Mouse (Mus musculus) cerebellum, postnatal 4 days (tissue): ENCODE results near the gene Nr4a3.

Experiments used
- DNase-seq, 2 experiments: peaks; one replicate each; pipeline ENCODE4 v3.0.0; 2022; ENCODE audit warnings: low spot score in 2 of 2, mixed read lengths in 1 of 2

The Nr4a3 gene

DNA sequence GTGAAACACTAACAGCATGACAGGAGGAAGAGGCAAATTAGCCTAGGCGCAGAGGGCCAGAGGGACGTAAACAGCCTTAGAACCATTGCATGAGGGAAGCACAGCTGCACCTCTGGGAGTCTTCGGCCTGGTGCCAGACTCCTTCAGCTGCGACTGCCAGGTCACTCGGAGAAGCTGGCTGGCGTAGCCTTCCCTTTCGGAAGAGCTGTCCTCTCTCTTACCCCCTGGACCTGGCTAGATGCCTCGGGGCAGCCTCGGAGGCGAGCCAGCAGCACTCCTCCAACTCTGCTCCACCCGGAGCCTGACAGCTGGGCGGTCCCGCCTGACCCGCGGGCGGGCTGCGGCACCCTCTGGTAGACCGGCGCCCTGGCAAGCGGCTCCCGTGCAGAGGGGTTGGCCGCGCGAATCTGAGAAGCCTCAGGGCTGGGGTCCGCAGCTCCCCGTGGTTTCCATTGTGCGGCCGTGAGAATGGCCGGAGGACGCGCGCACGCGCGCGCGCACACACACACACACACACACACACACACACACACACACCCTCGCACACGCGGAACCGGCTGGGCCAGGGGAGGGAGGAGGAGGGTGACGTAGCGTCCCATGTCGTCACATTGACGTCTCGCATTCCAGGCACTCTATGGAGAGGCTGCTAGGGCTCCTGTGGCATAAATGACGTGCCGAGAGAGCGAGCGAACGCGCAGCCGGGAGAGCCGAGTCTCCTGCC, at the start of gene Nr4a3:
Gene Nr4a3, plus strand, starts transcription at position 663 of the 721 bp plus-strand sequence.
- peak; percentile 52 to 79 for DNase-seq

DNA sequence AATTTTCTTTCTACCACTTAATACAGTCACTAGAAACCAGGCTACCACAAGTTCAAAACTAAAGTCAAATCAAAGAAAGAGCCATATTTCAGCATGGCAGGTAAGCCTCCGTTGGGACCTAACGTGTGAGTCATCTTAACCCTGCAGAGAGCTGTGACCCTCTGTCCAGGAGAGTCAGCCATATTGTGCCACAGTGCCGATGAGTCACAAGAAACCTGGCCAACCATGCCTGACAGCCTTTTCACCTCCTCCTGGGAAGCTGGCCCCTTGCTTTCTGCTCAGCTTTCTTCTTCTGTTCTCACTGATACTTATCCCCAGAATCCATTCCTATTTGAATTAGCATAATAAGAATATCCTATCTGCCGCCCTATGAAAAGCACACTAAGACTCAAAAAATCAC, 42.0 kb upstream of the Nr4a3 start:
- DNase-seq: no peak

DNA sequence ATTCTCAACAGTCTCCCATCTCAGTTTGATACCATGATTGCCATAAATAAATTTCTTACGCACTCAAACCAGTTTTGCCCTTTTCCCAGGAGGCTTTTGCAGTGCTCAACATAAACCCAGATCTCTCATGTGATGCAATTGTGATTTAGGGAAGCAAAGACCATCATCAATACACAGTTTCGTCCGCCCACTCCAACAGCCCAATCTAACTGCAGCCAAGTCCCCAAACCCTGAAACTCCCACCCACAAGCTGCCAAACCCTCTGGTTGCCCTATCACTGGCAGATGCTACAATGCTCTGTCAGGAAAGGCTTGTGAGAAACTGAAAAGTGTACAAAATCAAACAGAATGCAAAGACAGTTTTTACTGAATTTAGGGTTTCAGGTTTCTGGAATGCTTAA, 41.5 kb upstream of the Nr4a3 start:
- no peak for DNase-seq

DNA sequence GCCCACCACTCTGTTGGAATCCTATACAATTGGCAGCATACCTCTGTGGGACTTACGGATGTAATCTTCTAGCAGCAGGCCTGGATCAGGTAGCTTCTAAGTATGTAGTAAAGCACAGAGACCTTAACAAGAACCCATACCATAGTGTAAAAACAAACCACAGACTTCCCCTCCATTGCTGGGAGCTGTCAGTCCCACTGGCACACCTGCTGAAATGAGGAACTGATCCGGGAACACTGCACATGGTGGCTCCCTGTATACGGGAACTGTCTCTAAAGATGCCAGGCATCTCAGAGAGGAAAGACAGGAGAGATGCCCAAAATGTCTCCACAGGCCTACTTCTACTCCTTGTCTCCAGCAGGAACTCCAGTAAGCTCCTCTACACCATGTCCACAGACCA, 38.6 kb upstream of the Nr4a3 start:
- DNase-seq: no peak

DNA sequence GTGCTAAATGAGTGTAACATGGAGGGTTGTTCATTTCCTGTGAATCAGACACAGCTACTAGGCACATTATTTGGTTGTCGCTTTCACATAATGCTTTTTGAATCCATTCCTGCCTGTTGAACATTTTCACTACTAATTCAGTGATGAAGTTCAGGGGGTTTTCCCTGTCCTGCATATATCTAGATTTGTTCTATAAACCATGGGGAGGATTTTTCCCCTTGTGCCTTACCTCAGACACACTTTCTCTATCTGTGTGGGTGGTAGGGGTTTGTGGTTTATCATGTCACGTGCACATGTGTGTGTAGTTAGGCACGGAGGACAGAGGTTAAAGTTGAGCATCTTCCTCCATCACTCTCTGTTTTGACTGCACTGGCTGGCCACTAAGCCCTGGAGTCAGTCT, 32.7 kb upstream of the Nr4a3 start:
- no peak for DNase-seq

DNA sequence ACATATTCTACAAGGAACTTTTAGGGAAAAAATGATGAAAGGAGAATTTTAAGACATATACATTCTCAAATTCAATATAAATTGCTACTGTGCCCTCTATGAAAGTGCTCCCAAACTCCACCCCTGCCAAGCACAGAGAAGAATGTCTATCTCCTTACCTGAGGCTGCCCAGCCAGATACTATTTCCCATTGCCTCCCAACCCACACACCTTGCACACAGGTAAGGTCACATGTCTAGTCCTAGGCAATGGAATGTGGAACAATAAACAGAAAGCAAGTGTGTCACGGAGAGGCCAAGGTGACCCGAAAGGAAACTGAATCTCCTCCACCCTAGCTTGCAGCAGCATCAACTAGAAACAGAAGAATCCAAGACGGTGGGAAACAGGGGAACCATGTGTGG, 22.0 kb upstream of the Nr4a3 start:
- DNase-seq: no peak

DNA sequence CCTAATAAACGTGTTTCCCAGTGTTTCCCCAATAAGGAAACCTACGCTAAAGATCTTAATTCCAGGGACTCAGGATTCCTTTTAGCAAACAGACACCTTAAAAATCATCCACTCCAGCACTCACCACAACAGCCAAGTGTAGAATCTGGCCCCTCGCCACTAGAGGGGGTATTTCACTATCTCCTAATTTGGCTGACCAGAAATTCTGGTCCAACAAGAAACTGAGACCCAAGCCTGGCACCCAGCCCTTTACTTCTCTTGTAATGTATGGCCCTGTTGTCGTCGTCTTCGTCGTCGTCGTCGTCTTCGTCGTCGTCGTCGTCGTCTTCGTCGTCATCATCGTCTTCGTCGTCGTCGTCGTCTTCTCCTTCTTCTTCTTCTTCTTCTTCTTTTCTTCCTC, 15.3 kb upstream of the Nr4a3 start:
- no peak for DNase-seq

DNA sequence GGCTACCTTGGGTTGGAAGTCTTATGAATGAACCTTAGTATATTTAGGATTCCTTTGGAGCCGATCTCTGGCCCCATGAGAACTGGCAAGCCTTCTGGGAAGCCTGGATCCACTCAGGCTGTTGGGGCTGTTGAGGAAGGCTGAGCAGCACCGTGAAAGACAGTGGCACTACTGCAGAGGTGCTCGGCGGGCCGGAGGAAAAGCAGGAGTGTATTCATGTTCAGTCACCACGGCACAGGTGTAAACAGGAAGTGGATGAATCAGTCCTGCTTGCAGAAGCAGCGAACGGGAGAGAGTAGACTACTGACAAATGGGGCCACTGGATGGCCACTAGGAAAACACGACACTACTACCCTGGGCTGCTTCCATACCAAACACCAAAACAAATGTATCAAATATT, 10.7 kb upstream of the Nr4a3 start:
- no peak for DNase-seq

DNA sequence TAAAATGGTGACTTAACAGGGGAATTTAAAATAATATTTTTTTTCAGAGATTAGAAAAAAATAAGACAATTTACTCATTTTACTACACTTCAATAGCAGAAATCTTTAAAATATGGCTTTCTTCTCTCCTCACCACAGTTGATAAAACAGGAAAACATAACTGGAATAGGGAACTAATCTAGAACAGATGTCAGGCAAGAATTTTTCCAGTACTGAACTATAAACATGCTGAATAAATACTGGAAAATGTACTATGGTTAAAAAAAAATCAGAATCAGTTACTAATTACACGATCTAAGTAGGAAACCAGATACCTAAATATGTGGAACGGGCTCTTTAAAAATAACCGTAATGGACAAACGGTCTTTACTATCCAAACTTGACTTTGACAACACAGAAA, 7.3 kb upstream of the Nr4a3 start:
- no peak for DNase-seq

DNA sequence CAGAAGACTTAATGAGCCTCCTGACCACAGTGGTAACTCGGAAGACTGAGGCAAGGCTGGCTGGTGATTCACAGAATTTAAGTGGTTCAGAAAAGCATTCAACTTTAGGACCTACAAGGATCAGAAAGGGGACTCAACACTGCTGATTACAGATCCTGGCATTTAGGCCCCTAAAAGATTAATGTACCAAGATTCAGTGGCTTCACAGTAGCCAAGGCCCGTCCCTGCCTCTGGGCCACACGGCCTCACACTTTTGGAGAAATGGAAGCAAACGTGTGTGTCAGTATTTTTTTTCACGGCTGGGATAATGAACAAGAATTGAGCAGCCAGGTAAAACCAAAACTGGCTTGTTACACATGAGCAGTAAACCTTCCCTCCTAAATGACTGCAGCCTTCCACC, 6.1 kb upstream of the Nr4a3 start:
- DNase-seq: no peak

DNA sequence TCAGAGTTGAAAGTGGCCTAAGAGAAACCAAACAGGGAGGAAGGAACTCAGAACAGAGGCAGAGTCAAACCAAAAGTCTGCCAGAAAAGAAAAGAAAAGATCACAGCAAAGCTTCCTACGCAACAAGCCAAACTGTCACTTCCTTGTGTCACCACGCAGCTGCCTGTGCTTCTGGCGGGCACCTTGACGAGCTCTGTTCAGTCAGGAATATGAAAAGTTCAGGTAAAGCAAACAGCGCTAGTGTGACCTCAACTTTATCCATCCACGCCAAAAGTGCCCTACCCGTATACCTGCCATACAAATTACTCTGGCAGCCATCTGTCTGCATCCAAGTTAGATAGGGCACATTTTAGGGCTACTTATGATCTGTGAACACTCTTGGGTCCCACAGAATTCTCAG, 5.2 kb upstream of the Nr4a3 start:
- DNase-seq: no peak

DNA sequence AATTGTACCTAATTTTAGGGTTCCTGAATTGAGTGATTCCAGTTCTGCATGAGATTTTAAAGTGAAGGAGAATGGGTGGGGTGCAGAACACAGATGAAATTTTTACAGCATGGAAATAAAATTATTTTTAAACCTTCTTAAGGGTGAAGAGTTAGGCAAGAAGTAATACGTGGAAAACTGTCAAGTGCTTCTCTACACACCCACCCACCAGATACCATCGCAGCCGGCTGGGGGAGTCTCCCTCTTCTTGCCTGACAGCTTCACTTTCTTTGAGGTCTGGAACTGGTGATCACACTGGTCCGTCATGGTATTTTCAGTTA, 2.5 kb upstream of the Nr4a3 start:
- DNase-seq: no peak

DNA sequence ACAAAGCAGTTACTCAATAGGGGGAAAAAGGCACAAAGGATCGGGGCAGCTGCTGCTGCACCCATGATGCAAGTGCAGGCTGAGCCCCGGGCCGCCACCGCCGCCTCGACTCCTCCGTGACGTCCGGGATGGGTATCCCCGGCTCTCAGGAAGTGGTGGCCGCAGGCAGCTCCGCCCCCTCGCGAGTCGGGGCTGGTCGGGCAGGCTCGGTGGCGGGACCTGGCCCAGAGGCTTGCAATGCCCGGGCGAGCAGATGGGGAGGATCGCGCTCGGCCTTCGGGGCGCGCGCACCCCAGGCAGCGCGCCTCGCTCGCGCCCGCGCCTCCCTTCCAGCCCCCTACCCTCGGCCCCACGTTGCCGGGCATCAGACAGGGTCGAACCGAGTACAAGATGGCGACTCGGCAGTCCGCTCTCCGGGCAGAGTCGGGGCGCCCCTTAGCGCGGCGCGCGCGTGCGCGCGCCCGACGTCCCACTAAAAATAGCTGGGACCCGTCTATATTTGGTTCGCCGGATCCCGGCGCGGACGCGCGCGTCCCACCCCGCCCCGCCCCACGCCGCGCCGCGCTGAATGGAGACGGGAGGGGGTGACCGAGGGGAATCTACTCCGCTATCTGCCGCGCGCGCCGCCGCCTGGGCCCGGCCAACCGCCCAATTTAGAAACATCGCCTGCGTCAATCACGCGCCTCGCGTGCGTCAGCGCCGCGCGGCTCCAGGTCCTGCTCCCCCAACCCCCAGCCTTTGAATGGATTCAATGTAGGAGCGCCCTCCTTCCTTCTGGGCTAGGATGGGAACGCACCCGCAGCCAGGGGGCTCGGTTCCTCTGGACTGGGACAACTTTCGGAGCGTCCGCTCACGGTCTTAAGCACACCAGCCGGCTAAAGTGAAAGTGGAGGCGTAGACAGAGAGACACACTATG, 1.9 kb upstream of the Nr4a3 start:
- DNase-seq: peak; percentile 87 to 94

DNA sequence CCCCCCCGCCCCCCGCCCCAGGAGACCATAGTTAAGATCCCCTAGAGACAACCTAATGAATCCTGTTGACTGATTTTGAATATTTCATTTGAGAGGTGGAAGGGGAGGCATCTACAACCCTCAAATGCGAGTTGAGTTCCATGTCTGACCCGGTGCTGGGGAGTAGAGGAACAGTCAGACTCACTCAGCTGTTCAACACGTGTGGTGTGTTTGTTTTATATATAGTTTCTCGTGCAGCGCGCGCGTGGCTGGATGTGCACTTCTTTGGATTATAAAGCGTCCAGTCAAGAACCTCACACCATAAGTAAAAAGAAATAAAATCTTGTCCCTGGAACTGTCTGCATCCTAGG, 837 bp upstream of the Nr4a3 start:
- no peak for DNase-seq

DNA sequence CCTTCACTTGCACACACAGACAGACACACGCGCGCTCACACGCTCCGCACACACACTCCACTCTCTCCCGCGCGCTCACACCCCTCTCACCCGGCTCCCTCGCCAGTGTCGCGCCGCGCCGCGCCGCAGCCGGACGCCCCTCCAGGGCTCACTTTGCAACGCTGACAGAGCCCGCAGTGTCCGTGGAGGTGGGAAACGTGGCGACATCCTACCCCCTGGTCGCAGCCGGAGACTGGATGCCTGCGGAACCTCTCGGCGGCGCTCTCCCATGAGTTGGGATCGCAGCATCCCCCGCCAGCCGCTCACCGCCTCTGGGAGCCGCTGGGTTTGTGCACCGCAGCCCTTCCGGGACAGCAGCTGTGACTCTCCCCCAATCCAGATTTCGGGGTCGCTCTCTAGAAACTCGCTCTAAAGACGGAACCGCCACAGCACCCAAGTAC, 348 bp downstream of the Nr4a3 start:
- peak in 1 of 2 experiments; percentile 28 for DNase-seq

DNA sequence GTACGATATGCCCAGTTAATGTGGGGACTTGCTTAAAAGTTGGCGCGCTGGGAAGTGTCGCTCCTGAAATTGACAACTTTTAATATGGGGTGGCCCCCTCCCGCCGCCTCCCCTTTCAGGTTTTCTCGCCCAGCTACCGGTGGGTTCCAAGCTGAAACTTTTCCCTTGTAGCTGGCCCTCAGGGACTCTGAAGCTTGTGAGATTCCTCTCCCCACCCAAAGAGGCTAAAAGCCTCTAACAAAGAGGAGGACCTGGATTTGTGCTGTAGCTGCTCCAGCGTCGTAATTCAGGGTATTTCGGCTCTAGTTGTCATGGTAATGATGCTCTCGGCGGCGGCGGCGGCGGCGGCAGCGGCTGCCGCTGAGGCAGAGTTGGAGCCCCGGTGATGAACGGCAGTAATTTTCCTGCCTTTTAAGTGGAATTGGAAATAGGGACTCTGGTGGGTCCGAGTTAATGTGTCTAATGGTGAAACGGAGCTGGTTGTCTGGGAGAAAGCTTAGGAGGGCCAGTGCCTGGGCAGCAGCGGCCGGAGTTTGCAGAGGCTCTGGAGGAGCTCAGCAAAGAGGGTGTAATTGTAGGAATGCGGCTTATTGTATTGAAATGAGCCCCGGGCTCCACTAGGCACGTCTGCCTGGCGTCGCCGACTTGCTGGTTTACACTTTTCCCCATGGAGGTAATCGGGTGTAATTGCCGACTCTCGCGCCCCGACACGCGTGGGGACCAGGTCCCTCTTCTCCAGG, 938 bp downstream of the Nr4a3 start:
- DNase-seq: peak in 1 of 2 experiments; percentile 30

DNA sequence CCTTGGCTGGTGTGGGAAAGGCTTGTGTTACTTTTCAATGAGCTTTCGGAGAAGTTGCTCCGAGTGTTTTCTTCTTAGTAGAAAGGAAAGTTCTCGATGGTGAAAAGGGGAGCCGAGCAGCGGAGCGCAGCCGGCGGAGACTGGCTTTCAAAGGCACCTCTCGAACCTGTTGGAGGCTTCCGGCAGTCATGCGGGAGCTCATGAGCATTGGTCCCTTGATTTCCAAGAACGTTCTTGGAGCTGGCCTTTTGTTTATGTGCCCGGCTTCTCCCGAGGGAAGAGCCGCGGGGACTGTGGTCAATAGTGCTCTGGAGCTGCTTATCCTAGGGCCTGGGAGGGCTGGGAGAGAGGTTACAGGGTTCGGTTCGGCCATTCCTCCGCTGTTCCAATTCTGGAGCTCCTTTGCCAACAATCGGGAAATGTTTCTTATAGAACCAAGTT, 1.5 kb downstream of the Nr4a3 start:
- DNase-seq: no peak

DNA sequence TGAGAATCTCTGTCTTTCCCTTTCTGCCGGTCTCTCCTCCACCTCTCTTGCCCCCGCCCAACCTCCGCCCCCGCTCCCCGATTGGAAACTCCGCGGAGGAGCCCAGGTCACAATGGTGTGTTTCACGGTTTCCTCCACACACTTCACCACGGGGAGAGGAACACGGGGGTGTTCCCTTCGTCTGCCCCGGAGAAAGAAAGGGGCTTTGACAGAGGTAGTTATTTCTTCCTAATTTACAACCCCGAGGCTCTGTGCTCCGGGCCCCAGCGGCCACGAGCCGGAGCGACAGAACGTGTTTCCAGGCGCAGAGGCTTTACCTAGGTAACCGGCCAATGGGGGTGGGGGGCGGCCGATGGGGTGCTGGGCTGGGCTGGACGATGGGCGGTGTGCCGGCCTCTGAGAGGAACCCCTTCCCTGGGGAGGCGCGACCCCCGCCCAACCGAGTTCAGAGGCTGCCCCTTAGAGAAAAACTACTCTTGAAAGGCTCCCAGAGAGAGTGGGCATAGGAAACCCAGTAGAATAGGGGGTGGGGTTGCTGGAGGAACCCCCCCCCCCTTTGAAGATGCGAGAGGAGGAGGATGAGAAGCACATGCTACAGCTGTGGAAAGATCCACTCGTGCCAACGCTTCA, 2.3 kb downstream of the Nr4a3 start:
- DNase-seq: peak in 1 of 2 experiments; percentile 16

DNA sequence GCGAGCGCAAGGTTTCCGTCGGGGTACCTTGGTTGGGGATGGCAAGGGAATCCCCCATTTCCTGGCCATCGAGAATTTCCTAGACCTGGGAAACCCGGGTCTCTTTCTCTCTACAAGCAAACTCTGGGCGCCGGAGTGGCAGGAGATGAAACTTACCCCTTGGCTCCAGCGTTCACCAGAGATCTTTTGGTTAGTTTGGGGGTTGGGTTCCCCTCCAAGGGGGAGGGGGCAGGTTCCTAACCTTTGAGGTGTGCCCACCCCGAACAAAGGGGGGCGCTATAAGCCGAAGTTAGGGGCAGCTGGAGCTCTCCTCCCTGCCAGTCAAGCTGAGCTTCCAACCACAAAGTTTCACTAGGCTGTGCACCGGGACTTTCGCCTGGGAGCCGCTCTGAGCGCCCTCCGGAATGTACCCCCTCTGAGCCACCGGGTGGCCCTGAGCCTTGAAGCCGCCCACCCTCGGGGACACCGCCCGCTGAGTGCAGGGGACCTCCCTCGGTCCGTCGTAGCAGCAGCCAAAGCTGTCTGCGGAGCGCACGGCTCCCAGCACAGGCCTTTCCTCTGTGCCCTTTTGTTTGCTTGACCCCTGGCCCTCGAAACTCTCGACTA, 2.9 kb downstream of the Nr4a3 start:
- peak in 1 of 2 experiments; percentile 28 for DNase-seq

DNA sequence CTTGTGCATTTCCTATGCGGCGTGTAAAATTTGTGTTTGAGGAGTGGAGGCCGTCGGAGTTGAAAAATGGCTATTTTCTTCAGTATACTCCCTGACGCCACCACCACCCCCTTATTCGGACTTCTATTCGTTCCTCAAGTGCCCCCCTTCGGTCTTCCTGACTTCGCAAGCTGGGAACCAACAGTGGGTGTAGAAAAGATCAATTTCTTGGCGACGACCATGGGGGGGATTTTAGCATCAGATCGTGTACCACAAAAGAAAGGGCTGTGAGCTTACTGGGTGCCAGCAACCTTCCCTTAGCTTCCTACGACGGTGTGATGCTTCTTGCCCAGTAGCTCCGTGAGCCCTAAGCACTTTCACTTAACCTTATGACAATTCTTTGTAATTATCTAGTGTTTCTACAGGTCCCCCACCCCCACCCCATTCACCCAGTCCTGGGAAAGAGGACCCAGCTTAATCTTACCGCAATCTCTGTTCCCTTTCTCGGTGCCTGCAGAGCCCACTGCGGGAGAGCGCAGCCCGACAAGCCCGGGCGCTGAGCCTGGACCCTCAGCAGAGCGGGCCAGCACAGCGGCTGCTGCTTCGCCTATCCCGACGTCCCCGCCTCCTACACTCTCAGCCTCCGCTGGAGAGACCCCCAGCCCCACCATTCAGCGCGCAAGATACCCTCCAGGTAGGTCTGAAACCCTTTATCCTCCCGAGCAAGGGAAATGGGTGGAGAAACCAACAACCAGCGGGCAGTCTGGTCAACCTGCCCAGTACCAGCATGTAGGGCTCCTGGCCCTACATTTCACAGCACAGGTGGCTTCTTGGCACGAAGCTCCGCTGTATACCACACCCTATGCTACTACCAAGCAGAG, 3.7 kb downstream of the Nr4a3 start:
- DNase-seq: no peak

DNA sequence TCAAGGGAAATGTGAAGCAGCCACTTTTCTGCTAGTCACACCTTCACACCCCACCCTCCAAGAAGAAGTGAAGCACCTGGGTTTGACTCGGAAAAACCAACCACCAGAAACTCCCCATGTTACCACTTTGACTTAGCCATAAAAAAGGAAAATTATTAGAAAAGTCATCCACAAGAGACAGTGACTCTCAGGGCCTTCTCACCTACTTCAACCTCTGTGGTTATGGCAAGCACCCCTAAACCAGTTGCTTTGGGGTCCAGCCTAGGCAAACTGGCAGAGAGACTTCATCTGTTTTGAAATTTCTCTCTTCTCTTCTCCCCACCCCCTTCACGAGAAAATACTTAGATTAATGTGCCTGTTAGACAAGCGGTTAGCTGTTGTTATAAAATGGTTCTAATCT, 5.1 kb downstream of the Nr4a3 start:
- DNase-seq: no peak
